ENCODE assay signal across 1 mouse cellular context in the genomic region with DNA sequence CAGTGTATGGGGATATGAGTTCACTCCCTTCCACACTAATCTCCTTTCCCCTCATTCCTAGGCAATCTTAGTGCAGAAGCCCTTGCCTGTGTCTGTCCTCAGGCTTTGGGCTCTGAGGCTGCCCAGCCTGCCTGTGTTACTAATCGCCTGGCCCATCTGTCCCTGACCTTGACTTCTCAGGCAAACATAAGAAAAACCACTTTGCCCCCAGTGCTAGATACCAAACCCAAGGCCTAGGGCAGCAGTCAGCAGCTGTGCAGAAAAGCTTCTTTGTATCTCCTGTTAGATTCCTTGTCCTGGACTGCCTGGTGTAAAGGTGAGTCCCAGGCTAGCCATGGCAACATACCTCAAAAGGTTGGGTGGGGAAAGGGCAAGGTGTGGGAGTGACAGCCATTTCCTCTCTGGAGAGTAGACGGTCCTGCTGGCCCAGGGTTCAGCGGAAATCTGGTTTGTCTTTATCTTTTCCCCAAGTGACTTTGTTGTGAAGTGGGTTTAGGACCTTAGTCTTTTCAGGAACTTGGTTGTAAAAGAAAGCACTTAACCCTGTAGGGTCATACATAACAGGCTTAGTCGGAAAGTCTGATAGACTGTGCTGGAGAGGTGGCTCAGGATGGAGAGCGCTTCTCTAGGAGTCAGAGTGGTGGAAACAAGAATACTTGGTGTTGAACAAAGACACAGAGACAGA.
TF ChIP-seq lines count a peak whose summit lies in the region.

No protein-coding gene starts in this region.

TF ChIP-seq in MEL, 35 proteins besides CTCF, POLR2A, EP300 and RAD21 (continued from another document):
- TF ChIP-seq USF1 (IDR thresholded peaks at IDR 0.05; ENCODE audit: low read depth, low read length), result no peak
- TF ChIP-seq ETS1 (IDR thresholded peaks at IDR 0.05; ENCODE audit: low read depth, low read length), result 0 out of 2 replicates have a peak, but pooled peaks have one; percentile 40
- TF ChIP-seq POLR2AphosphoS2 (IDR thresholded peaks at IDR 0.05; ENCODE audit: low read length), result no peak
- no peak for TF ChIP-seq KAT2A (conservative IDR thresholded peaks at IDR 0.05; ENCODE audit: low read depth, low read length)
- no peak for TF ChIP-seq TAL1 (IDR thresholded peaks at IDR 0.05; ENCODE audit: low read length)
- TF ChIP-seq ZKSCAN1 (IDR thresholded peaks at IDR 0.05; ENCODE audit: low read depth, low read length), result no peak
